Mouse (Mus musculus) embryonic fibroblast, embryonic 13.5 days (primary cell): ENCODE results near the gene Casp8ap2.

ENCODE experiments used
- CTCF ChIP-seq: IDR thresholded peaks from 2 replicates; pipeline ENCODE4 v1.5.1; 2011; ENCODE audit warnings: mild to moderate bottlenecking, control low read depth, low read length, moderate library complexity, borderline replicate concordance; ENCODE audit not compliant: insufficient read depth
- POLR2A ChIP-seq: IDR thresholded peaks from 2 replicates; pipeline ENCODE4 v1.6.1; 2011; ENCODE audit warnings: low read depth, mild to moderate bottlenecking, control low read depth, low read length, moderate library complexity

DNA sequence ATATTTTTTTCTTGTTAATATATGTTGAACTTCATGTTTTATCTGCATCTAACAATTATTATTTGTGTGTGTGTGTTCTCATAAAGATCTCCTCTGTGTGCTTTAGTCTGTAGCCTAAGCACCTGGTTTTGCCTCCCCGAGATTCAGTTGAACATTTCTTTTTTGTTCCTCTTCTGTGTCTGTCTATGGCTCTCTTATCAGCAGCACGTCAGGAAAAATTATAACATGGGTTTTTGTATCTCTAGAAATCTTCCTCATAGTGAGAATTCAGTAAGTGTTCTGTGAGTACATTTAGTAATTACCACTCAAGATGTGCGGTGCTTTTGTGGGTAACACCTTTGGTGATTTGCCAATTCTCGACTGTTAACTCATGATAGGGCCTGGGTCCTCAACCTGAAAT lies 50.6 kb downstream of the Casp8ap2 start:
- TF ChIP-seq CTCF (no peak), POLR2A (no peak)
